Mouse (Mus musculus): ENCODE measurements at regions not wholly inside any gene's neighbourhood (a gene's known extent, or its start where the extent isn't known, plus 50 kb on each side); places are given as distances from the start of the nearest gene placed in this dataset.
A peak's percentile ranks its signal among the peaks of the same experiment; 100 is the strongest.

DNA sequence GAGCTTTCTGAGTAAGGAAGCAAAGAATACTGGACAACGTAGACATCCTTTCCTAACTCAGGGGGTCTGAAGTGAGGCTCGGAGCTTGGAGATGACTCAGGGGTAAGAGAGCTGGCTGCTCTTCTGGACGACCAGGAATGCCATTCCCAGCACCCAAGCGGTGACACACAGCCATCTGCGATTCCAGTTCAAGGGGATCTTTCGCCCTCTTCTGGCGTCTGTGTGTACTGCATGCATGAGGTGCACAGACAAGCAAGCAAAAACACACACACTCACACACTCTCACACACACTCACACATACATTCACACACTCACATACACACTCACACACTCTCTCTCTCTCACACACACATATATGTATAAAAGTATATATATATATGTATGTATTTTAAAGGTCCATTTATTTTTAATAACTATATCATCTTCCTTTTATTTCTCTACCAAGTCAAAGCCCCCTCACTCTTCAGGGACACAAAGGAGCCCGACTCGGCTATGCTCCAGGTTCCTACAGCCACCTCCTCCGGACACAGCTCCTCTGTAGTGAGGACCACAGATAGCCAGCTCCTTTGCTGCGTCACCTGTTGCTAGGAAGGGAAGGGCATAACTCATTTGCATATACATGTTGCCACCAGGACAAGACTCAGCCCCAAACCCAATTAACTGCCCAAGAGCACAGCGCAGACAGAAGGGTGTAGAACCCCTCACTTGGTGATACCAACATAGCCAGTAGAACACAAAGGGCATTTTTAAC lies 91.9 kb upstream of the Smad3 start:
- DNase-seq, result no peak

DNA sequence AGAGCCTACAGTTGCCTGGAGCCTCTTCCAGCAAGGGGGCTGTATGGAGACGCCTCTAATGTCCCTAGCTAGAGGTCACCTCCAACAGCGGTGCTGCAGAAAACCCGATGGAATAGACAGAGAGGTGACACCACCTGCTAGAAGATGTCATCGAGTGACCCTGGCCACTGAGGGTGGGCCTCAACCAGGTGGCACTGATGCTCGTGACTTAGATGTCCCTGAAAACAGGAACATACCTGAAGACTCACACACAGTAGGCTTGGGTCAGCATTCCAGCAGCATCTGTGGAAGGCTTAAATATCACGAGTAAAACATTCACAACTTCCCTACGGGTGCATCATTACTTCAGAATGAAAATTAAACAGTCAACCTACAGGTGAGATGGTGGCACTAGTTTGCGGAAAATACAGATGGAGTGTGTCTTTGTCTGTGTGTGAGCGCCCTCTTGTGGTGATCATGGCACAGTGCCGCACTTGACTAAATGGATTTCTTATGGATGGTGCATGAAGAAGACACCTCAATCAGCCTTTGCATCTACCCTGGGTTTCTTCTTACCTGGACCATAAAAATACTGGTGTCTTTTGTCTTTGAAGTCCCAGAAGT lies 86.2 kb upstream of the Smad3 start:
- peak; percentile 78 for DNase-seq

DNA sequence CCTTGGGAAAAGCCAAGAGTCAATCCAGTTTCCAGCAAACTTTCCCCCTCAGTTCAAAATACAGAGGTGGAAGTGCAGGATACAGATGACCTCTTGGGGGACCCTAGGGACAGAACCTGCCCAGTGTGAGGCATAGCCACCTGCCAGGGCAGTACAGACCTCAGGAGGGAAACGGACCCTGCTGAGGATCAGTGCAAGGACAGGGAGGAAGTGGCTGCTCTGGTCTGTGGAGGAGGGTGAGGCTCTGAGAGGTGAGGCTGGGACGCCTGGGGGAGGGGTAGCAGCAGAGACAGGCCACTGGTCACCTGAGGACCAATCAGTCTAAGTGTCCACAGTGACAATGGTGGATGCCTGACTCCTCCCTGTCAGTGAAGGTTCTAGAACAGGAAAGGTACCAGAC lies 85.6 kb upstream of the Smad3 start:
- DNase-seq, result no peak

DNA sequence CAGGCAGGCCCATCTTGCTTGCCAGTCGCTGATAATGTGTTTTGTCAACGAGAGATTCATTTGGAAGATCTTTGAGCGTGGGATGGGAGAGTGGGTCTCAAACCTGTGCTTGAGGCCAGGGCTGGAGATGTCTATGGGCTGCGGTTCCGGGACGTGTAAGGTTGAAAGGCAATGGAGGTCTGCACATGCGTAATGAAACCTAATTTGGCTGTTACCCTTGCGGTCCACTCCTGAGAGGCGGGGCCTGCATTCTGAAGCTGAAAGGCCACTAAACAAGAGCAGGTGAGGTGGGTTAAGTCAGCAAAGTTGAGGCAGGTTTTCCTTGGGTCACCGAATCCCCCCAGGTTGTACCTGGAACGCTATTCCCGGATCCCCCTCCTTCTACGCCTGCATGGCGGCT lies 83.3 kb upstream of the Smad3 start:
- DNase-seq, result no peak

DNA sequence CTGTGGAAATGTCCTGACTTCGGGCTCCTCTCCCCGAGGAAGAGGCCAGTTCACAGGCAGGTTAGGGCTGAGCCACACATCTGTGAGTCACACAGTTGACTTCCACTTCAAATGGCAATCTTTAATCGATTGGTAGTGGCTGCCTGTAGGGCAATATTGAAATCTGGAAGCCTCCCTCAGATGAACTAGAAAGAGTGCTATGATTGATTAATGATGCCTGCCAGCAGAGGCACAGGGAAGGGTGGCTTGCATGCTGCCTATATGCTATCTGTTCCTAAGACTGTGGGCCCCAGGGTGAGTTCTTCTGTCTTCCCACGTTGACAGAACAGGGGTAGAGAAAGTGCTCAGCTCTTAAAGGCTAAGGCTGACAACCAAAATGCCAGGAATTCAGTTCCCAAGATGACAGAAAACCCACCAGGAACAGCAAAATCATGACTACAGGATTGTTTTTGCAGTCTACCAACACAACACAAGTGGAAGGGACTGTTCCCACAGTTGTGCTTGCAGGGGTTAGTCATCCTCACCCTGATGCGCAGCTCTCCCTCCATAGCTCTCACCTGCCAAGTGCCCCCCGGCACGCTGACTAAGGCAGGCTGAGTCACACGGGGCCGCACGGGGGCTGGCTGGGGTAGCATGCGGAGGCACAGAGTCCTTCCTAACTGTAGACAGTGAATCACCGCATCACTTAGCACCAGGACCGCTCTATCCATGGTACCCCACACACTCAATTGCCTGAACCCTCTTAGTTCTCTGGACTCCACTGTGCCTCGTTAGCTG lies 81.4 kb upstream of the Smad3 start:
- DNase-seq, result peak; percentile 69

DNA sequence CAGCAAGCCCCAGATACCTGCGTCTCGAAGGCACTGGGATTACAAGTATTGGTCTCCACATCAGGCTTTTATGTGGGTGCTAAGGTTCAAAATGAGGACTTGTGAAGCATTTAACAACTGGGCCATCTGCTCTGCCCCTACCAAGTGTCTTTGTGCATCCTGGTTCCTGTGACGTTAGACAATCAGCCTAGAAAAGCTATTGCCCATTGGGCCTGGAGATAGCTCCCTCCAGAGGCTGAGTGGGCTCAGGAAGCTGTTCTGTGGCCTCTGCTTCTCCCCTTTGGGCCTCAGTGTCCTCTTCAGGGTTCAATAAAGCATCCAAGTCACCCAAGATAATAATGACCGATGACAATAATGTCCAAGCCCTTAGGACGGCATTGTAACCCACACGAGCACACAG lies 79.8 kb upstream of the Smad3 start:
- no peak for DNase-seq

DNA sequence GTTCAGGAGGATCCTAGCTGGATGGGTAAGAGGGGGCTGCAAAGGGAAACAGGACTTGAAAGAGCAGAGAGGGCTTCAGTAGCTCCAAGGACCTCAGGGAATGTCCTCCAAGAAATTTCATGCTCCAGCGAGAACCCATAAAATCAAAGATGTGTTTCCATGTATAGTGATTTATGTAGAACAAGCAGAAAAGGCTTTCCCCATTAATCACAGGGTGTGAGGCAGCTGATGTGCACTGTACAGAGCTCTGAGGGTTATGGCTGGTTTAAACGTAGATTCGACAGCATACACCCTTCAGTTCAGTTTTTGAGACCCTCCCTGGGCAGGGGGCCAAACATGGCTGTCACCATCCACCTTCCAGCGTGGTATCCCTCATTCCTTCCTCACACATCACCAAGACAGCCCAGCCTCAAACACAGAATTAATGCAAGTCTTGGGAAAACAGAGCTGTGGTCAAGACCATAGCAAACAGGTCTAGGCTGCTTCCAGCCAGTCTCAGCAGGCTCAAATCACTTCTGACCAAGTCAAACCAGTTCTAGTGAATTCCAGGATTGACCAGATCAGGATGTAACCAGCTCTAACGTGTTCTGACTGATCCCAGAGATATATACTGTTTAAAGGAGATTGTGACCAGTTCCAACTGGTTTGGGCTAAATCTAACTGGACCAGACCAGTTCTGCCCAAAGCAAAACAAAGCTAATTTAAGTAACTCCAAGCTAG lies 78.9 kb upstream of the Smad3 start:
- DNase-seq, result no peak

DNA sequence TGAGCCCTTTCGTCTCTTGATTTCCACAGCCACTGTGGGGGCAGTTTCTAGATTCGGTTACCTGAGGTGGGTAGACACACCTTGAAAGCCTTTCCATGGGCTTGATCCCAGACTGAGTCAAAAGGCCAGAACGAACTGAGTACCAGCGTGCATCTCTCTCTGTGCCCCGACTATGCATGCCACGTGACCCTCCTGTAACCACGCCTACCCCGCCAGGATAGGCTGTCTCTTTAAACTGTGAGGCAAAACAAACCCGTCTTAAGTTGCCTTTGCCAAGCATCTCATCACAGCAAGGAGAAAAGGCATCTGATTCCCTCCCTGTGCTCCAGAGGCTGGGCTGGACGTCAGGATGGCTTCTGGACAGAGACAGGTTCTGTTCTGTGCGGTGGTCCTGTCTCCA lies 78.2 kb upstream of the Smad3 start:
- DNase-seq, result no peak

DNA sequence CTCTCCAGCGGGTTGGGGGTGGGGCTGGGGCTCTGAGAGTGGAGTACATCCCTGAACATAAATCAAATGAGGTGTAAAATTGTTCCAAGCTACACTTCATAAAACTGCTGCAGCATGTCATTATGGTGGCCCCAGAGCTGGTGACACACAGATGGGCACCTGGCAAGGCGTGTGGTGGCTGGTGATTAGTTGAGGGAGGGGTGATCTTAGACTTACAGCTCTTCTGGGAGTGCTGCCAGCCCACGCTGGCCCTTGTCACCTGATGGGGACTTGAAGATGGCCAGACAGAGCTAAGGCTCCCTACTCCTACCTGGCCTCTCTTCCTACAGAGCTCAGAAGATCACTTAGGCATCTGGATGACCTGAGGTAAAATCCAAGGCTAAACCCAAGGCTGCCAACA lies 76.6 kb upstream of the Smad3 start:
- no peak for DNase-seq

DNA sequence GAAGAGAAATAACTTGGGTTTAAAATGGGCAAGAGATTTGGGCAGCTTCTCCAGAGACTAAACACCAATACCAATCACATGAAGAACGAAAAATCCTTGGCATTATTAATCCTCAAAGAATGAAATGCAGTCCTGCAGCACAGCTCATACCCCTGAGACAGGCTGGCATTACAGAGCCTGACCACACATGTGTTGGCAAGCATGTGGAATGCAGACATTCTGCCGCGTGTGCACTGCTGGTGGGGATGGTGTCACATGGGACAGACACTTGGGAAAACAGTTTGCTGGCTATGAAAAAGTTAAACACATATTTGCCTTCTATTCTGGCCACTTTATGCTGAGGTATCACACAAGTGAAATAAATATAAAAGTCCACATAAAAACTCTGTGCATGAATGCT lies 60.4 kb upstream of the Smad3 start:
- no peak for DNase-seq

DNA sequence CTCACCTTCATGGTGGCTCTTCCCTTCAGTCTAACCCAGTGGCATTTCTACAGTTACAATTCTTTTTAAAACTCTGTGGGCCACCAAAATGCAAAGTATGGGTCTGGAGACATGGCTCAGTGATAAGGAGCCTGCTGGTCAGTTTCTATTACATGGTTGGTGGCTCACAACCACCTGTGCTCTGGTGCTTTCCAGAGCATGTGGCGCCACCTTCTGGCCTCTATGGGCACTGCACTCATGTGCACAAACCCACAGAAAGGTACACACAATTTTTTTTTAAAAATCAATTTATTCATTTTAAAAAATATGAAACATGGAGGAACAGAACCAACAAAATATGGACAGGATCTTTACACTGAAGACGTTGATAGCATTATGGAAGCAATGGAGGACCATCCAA lies 58.7 kb upstream of the Smad3 start:
- peak; percentile 29 for DNase-seq

DNA sequence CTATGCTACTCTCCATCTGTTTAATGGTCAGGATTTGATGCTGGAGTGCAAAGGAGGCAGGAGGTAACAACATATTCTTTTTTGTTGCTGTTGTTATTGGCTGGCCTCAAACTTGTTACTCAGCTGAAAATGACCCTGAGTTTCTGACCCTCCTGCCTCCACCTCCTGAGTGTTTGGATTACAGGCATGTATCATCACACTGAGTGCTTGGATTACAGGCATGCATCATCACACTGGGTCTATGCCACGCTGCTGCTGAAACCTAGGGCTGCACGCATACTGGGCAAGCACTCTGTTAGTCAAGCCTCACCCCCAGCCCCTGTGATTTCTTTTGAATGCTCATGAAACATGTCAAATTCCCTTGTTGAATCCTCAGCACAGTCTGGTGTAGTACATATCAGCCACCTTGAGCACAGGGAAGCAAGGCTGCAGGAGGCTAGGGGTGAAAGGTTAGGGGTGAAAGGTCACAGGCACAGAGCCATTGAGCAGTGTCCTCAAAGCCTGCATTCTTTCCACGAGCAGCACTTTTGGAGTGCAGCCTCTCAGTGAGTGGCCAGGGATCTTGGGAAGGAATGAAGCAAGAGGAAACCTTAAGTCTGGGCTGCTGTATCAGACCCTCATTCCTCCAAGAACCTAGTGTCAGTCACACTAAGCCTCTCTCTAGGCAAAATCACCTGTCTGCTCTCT lies 52.2 kb upstream of the Smad3 start:
- no peak for DNase-seq
